Mouse (Mus musculus): ENCODE results near the gene Mrpl43.

The Mrpl43 gene

GRCm38 (mm10) chr19:44965978-44966377 lies 40.3 kb downstream of the Mrpl43 start:
- DNase-seq, result no peak

GRCm38 (mm10) chr19:44959633-44960032 lies 46.6 kb downstream of the Mrpl43 start:
- DNase-seq, result no peak

All from kidney, adult 9 months (tissue).